28 mouse cellular contexts compared by ENCODE assay signal in the genomic region with DNA sequence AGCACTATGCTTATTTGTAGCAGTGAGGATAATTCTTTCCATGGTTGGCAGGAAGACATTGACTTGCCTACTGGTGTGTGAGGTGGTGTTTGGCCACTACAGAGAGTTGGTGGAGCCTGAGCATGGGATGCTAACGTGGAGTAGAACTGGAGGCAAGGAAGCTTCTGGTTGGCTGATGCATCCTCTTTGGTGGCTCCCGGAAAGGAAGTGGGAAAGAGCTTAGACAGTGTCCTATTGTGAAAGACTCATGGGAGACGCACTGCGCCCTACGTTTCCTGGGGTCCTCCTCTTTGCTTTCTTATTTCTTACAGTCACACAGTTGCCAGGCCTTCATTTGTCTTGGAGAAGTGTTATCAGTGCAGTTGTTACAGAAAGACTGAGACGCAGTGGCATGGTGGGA. TPM values are rescaled to one million over a fixed set of nuclear protein-coding genes. Genes with fewer than 3 reads are reported as not detected.
DNase-seq lines count a peak whose midpoint lies in the region; ATAC-seq and TF ChIP-seq lines count a peak whose summit lies in the region.
"Had no signal": no experiment of that assay in that cellular context is flagged by ENCODE, and none has a peak within 500 bp of the region (broad histone marks: within the 10 kb centered on the region; RNA-seq: fewer than 3 reads in every experiment).

No protein-coding gene starts in this region.

- no peak for TF ChIP-seq POLR2A in kidney, adult 2 months (IDR thresholded peaks at IDR 0.05; ENCODE audit: low read depth, low read length)

- no peak for TF ChIP-seq CTCF in kidney, adult 2 months (conservative IDR thresholded peaks at IDR 0.05; ENCODE audit: insufficient read depth, insufficient read length, low read depth, low read length)

- ATAC-seq in heart, embryonic 13.5 days (ENCODE audit: extremely low read depth, insufficient number of reproducible peaks, low FRiP score, low TSS enrichment) = no peak
- ATAC-seq in lung, embryonic 15.5 days (ENCODE audit: borderline replicate concordance, extremely low read depth, low FRiP score, low TSS enrichment) = no peak
- peak; percentile 64 for ATAC-seq in granulocyte monocyte progenitor cell, adult 5-6 weeks (replicated peaks; ENCODE audit: poor library complexity, severe bottlenecking)
- ATAC-seq in megakaryocyte progenitor cell, adult 5-6 weeks (replicated peaks; ENCODE audit: poor library complexity) = peak; percentile 54
- ATAC-seq: forebrain, embryonic 15.5 days; hindbrain, postnatal 0 days; intestine, embryonic 15.5 days had no signal

- DNase-seq in heart, adult 9 months (ENCODE audit: low spot score in 2 of 2) = no peak
- DNase-seq in lung, postnatal 25 days (ENCODE audit: low spot score) = no peak
- DNase-seq in kidney, adult 2 months = no peak
- DNase-seq: adrenal gland, adult 2 months; B cell, adult 2 months; cerebellum, adult 8-10 months; cerebellum, postnatal 25 days; embryo, embryonic 11 days; heart, postnatal 14 days; kidney, adult 8-10 months; layer of hippocampus, postnatal 36 days; left cerebral cortex, postnatal 4 days; lung, adult 2 months; thymus, adult 2 months; thymus, postnatal 4 days had no signal

- no peak overlapping the region for H3K9ac ChIP-seq in heart, embryonic 13.5 days
- H3K9ac ChIP-seq in lung, embryonic 15.5 days = no peak overlapping the region
- H3K9ac ChIP-seq: embryonic facial prominence, embryonic 12.5 days; forebrain, embryonic 15.5 days; intestine, embryonic 15.5 days; liver, embryonic 14.5 days; midbrain, embryonic 12.5 days; neural tube, embryonic 13.5 days had no signal

- no peaks in the 10 kb centered on the region for H3K9me3 ChIP-seq in heart, embryonic 13.5 days
- no peaks in the 10 kb centered on the region for H3K9me3 ChIP-seq in lung, embryonic 15.5 days
- H3K9me3 ChIP-seq: embryonic facial prominence, embryonic 12.5 days; forebrain, embryonic 10.5 days; forebrain, embryonic 15.5 days; intestine, embryonic 15.5 days; megakaryocyte, embryonic 14.5 days; midbrain, embryonic 12.5 days; neural tube, embryonic 13.5 days had no signal

- peaks cover 92% of the 10 kb centered on the region for H3K4me1 ChIP-seq in heart, embryonic 13.5 days
- peaks cover 62% of the 10 kb centered on the region for H3K4me1 ChIP-seq in lung, embryonic 15.5 days
- peaks cover 25% of the 10 kb centered on the region for H3K4me1 ChIP-seq in kidney, adult 2 months (ENCODE audit: control insufficient read depth, insufficient read depth, low read length)
- H3K4me1 ChIP-seq: megakaryocyte, embryonic 14.5 days; midbrain, embryonic 12.5 days had no signal

- WGBS in heart, embryonic 13.5 days = 69% methylated on average over 6 of the region's 6 CpGs
- 70% methylated on average over 6 of the region's 6 CpGs for WGBS in lung, embryonic 15.5 days
- 83% methylated on average over 6 of the region's 6 CpGs for WGBS in kidney, adult 2 months

- no peaks in the 10 kb centered on the region for H3K27me3 ChIP-seq in heart, embryonic 13.5 days (replicated peaks)
- H3K27me3 ChIP-seq in lung, embryonic 15.5 days = no peaks in the 10 kb centered on the region
- H3K27me3 ChIP-seq in kidney, adult 2 months (replicated peaks; ENCODE audit: control insufficient read depth, insufficient read depth, low read length) = no peaks in the 10 kb centered on the region
- H3K27me3 ChIP-seq: embryonic facial prominence, embryonic 12.5 days; forebrain, embryonic 15.5 days; intestine, embryonic 15.5 days; midbrain, embryonic 12.5 days; neural tube, embryonic 13.5 days had no signal

- no peak overlapping the region for H3K4me3 ChIP-seq in heart, embryonic 13.5 days
- H3K4me3 ChIP-seq in lung, embryonic 15.5 days = no peak overlapping the region
- H3K4me3 ChIP-seq in kidney, adult 2 months (ENCODE audit: insufficient read depth, low read depth, low read length) = no peak overlapping the region
- H3K4me3 ChIP-seq: embryonic facial prominence, embryonic 12.5 days; forebrain, embryonic 10.5 days; forebrain, embryonic 15.5 days; intestine, embryonic 15.5 days; megakaryocyte, embryonic 14.5 days; midbrain, embryonic 12.5 days; neural tube, embryonic 13.5 days had no signal

- H3K36me3 ChIP-seq in heart, embryonic 13.5 days = no peaks in the 10 kb centered on the region
- no peaks in the 10 kb centered on the region for H3K36me3 ChIP-seq in lung, embryonic 15.5 days
- no peaks in the 10 kb centered on the region for H3K36me3 ChIP-seq in kidney, adult 2 months (ENCODE audit: control insufficient read depth, insufficient read depth, low read length)
- H3K36me3 ChIP-seq: embryonic facial prominence, embryonic 12.5 days; forebrain, embryonic 10.5 days; forebrain, embryonic 15.5 days; intestine, embryonic 15.5 days; midbrain, embryonic 12.5 days; neural tube, embryonic 13.5 days had no signal

- no peak overlapping the region for H3K4me2 ChIP-seq in heart, embryonic 13.5 days
- no peak overlapping the region for H3K4me2 ChIP-seq in lung, embryonic 15.5 days
- H3K4me2 ChIP-seq: embryonic facial prominence, embryonic 12.5 days; forebrain, embryonic 15.5 days; intestine, embryonic 15.5 days; midbrain, embryonic 12.5 days; neural tube, embryonic 13.5 days had no signal

- H3K27ac ChIP-seq in heart, embryonic 13.5 days (replicated peaks) = peak overlapping the region; percentile 98
- H3K27ac ChIP-seq in lung, embryonic 15.5 days = 0 out of 2 replicates have a peak overlapping the region, but pooled peaks have one; percentile 88
- no peak overlapping the region for H3K27ac ChIP-seq in kidney, adult 2 months (ENCODE audit: insufficient read depth, low read depth, low read length)
- H3K27ac ChIP-seq: embryonic facial prominence, embryonic 12.5 days; forebrain, embryonic 10.5 days; forebrain, embryonic 15.5 days; hindbrain, postnatal 0 days; intestine, embryonic 15.5 days; liver, embryonic 14.5 days; midbrain, embryonic 12.5 days; neural tube, embryonic 13.5 days had no signal

RNA-seq across cellular contexts. Expression of a gene that starts 20.4 kb away (rescaled TPM):
- polyA plus RNA-seq in heart, embryonic 13.5 days (2015; fragmentation: Nextera tagmentation; extraction: Ambion mirVana) = 7.4 and 7.6 TPM in 2 replicates
- polyA plus RNA-seq in lung, embryonic 15.5 days (2015; fragmentation: Nextera tagmentation; extraction: Ambion mirVana) = 6.7 and 7.8 TPM in 2 replicates
- total RNA-seq in granulocyte monocyte progenitor cell, adult 5-6 weeks (2014; fragmentation: Nextera tagmentation) = 13.0 and 15.3 TPM in 2 replicates
- 13.5 and 14.1 TPM in 2 replicates for total RNA-seq in granulocyte monocyte progenitor cell, adult 5-6 weeks (2017)
- 8.3 and 11.5 TPM in 2 replicates for total RNA-seq in megakaryocyte progenitor cell, adult 5-6 weeks (2015)
- total RNA-seq in megakaryocyte progenitor cell, adult 5-6 weeks (2017) = 11.9 and 14.8 TPM in 2 replicates
- polyA plus RNA-seq in kidney, adult 2 months (2012; rRNA removed) = 26.8 and 33.9 TPM in 2 replicates

Comparison
In these comparisons a context has a peak if more than half of its experiments do, and no peak if none do; other contexts are left out.
1. ATAC-seq: peak in granulocyte monocyte progenitor cell, adult 5-6 weeks (single experiment) and megakaryocyte progenitor cell, adult 5-6 weeks (single experiment); none in heart, embryonic 13.5 days (single experiment) and lung, embryonic 15.5 days (single experiment).